Mouse (Mus musculus) embryo, embryonic 11 days (tissue): ENCODE results near the gene Clstn1.

ENCODE experiments used
- DNase-seq: peaks from one replicate; pipeline ENCODE4 v3.0.0-alpha.2; 2015

The Clstn1 gene

DNA sequence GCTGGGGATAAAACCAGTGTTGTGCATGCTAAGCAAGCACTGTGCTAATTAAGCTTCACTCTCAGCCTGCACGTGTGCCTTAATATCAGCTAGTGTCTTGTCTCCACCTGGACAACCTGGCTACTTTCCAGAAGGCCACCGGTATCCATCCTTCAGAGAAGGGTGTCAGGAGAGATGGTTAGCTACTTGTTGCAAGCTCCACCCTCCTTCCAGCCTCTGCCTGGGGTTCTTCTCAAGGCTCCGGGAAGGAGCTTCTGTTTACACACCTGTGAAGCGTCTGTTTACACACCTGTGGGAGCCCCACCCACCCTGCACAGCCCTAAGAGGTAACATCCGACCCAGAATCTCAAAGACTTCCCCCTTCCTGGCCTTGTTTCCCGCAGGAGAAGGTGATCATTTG is 17.6 kb upstream of the Clstn1 start:
- no peak for DNase-seq

DNA sequence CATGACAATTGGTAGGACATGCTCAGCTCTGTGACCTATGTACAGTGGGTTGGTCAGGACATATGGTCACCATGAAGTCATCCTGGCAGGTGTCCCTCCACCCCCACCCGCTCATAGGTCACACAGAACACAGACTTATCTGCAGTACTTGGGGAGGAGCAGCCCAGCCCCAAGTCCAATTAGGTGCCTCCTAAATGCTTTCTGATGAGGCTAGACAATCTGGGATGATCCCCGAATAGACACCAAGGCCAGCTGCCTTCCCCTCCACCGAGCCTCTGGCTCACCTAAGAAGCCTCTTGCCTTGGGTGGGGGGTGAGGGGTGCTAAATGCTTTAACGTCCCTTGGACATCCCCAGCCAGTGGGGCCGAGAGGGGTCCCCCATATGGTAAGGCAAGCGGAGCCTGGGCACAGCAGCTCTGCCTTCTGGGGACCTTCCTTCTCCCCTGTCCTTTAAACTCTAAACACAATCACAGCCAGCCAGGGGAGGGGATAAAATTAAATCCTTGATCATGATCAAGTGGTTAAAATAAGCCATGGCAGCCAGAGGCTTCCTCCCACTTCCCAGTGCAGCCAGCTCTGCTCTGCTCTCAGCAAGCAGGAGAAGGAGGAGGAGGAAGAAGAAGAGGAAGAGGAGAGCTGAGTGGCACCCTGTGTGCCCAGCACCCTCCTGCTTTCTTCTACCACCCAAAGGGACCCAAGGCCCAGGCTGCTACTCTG is 16.3 kb upstream of the Clstn1 start:
- DNase-seq = no peak

DNA sequence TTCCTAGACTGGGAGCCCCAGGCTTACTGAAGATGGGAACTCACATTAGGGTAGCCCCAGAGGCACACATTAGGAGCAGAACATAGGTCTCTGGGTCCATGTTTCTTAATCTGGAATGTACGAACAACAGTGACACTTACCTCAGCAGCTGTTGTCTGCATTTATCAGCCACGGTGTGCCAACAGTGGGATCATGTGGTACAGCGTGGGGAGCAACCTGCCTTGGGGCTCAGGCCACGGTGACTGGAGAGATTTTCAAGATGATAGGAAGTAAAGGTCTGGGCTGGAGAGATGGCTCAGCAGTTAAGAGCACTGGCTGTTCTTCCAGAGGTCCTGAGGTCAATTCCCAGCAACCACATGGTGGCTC is 15.8 kb upstream of the Clstn1 start:
- no peak for DNase-seq

DNA sequence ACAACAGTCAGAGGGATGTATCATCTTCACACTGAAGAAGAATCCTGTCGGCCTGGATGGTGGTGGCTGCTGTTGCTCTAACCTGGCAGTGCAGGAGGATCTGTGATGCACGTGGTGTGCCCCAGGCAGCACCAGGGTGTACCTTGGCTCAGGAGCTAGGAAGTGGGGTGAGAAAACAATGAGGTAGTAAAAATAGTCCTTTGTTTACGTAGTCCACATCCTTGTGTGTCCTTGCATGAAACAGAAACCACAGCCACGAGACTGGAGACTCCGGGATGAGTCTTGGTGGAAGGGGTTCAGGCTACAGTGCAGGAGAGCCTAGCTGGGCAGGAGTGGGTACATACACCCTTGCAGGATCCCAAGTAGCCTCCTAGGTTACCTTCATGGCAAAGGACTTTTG is 15.1 kb upstream of the Clstn1 start:
- no peak for DNase-seq

DNA sequence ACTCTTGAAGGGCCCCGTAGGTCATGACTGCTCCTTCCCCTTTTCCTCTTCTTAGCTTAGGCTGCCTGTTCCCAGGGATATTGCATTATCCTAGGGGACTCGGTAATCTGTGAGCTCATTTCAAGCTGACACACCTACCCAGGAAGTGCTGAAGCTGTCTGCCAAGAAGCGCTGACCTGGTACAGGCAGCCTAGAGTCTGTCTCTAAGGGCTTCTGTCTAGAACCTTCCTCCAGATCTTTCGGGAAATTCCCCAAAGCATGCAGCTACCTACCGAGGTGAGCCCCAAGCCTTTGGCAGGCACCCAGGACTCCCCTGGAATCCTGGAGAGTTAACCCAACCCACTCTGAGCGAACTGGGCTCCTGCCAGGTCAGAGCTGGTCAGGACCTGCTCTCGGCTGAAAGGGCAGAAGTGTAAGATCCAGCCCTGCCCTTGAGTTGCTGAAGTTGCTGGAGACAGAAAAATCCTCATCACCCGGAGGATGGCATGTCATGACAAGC is 14.6 kb upstream of the Clstn1 start:
- no peak for DNase-seq

DNA sequence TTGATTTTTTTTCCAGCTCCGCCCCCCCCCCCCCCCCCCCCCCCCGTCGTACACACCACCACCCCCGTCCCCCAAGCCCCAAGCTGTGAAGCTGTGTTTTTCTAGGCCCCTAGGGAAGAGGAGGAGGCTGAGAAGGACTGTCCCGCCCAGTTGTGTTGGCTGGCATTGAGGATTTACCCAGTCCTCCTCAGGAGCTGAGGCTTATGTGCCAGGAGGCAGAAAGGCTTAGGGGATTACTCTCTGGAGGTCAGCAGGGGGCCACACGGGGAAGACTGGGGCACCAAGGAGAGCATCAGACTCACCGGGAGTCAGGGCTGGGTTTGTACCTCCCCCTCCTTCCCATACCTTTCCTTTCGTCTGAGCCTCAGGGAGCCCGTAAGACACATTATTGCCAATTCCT is 13.8 kb upstream of the Clstn1 start:
- DNase-seq = no peak

DNA sequence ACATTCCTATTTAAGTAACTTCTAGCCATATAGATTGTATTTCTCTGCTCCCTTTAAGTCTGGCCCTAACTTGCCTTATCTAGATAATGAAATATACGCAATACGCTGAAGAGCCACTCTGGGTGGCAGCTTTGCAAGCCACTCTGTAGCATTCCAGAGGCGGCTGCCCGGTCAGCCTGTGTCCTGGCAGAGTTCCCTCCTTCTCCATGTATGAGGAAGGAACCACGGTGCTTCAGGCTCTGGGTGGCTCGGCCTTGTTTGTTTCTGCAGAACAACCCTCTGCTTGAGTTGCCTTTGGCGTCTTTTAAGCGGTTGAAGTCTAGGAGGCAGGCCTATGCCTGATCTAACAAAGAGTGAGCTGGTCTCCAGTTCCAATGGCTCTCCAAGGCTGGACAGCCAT is 13.4 kb upstream of the Clstn1 start:
- no peak for DNase-seq

DNA sequence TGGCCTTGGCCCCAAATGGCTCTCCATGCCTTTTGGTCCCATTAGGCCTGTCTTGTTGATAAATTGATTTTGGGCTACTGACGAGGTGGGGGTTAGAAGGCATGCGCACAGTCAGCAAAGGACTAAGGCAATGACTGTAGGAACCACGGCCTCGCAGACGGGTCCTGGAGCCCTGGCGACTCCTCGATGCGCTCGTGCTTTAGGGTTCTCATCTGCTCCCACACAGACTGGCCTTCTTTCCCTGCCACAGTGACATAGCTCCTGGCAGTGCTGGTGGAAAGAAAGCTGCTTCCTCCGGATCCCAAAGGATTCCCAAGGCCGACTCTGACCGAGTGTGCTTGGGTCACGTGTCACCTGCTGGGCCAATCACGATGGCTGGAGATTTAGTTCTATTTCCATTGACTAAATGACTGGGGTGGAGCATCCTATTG is 11.9 kb upstream of the Clstn1 start:
- DNase-seq = no peak

DNA sequence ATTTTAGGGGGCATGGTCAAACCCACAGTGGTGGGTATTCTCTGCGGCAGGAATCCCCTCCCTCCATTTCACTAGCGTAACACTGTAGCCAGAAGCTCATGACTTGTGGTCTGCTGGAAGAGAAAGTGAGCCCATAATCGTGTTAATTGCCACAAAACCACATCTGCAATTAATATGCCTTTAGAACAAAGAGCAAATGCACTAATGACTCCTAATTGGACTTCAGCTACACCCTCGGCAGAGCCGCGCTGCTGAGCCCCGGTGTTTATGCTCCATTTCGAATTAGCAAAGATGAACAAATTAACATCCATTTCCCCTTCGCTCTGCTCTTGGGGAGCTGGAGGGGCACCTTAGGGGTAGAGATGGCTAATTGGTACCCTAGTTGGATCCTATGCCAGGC is 10.2 kb upstream of the Clstn1 start:
- no peak for DNase-seq

DNA sequence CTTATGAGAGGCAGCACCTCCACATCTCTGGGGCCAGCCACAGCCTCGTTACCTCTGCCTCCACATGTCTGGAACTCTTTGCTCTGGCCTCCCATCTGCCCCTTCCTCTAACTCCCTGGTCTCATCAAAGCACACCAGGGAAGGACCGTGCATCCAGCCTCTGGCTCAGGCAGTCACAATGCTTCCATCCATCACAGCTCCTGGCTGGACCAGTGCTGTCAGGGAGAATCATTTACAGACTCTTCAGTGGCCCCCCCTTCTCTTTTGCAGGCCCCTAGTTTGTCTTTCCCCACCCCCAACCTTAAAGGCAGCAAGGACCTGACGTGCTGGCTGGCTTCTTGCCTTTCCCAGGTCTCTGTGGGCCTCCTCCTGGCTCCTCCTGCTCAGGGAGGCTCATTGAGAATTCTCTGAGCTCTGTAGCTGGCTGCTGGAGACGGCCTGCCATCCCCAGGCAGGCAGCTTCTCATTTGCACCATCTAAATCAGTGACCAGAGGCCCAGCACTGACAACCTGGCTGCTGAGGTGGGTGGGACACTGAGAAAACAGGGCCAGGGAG is 9.2 kb upstream of the Clstn1 start:
- no peak for DNase-seq

DNA sequence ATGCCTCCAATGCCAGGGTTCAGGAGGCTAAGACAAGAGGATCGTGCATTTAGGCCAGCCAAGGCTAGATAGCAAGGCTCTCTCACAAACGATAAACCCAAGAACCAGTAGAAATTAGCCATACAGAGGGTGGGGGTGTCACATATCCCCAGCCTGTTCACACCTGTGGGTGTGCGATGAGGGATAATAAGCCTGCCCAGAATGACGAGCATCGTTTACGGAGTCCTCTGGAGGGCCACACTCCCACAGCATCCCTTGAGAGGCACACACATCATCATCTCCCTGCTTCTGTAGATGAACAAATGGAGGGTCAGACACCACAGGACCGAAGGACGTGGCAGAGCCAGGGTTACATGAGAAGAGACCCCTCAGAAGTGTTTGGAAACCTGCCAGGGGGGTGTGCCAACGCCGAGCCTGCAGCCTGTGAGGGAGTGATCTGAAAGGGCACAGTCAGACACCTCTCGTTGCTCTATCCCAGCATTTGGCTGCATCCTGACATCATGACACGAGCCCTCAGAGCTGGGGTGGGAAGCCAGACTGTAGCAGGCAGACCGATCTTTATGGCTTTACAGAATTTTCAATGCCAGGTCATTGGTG is 8.1 kb upstream of the Clstn1 start:
- DNase-seq = no peak

DNA sequence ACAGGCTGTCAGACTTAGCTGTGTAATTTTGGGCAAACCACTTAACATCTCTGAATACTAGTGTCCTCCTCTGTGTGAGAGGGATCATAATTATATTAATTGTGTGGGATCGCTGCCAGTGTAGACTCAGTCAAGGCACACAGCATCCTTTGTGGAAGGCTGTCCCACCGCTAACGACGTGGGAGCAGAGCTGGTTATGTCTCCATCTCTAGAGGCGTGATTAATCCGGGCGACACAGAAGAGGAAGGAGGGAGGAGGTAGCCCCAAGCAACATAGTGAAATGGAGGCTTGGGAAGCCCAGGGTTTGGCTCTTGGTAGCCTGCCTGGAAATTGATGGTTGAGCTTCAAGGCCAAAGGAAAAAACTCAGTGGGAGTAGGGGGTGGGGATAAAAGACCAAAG is 7.4 kb upstream of the Clstn1 start:
- DNase-seq = no peak

DNA sequence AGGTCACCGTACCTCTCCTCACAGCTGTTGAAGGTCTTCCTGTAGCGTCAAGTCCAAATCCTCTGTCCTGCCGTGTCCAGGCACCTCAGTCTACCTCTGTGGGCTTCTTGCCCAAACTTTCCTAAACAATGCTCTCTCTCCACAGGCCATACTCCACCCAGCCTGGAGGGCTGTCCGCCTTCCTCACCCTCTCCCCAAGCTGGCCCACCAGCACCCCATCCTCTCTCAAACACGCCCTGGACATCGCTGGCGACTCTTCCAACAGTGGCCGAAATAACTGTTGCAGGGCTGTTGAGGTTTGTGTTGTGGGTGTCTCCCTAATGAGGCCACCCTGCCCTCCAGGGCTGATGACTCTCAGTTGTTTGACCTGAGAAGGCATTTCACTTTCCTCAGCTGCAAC is 1.0 kb upstream of the Clstn1 start:
- no peak for DNase-seq

DNA sequence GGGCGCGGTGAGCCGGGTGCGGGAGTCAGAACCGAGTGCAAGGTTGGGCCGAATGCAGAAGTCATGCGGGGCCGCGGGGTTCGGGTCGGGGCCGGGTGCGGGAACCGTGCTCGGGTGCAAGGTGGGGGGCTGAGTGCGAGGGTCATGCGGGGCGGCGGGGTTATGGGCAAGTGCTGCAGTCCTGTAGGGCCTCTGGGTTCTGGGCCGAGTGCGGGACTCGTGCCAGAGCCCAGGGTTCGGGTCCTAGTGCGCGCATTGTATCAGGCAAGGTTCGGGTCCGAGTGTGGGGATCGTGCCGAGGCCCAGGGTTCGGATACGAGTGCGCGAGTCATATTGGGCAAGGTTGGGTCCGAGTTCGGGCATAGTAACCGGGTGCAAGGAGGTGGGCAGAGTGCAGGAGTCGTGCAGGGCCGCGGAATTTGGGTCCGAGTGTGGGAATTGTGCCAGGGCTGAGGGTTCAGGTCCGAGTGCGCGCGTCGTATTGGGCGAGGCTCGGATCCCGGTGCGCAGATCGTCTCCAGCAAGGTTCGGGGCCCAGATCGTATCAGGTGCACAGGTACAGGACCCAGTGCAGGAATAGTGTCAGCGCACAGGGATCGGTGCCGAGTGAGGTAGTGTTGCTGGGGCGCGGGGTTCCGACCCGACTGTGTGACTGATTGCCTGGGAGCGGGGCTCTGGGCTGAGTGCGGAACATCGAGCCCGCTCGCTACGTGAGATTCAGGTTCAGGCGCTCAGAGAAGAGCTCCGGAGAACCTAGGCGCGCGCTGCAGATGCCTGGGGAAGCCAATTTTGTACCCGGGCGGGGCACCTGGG is 721 bp downstream of the Clstn1 start:
- peak; percentile 54 for DNase-seq

DNA sequence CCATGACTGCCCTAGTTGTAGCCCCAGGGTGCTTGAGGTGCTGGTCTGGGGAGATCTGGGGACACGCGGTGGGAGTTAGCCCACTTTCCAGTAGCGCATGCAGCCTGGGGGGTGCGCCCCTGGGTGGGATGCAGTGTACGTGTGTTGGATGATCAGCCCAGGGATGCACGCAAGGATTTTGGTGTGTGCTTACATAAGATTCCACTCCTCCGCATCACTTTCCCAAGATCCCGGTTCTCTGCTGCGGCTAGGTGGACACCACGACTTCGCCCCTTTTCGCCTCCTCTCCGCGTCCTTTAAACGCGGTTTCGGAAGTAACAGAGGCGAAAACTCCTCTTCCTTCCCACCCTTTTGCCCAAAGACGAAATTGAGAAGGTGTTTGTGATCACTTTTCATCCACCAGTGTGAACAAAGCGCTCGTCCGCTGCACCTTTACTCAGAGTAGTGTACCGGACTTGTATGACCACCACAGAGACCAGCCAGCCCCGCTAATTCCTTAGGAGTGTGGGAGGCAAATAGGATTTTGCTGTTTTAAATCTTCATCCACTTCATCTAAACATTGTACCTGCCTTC is 1.4 kb downstream of the Clstn1 start:
- peak; percentile 42 for DNase-seq

DNA sequence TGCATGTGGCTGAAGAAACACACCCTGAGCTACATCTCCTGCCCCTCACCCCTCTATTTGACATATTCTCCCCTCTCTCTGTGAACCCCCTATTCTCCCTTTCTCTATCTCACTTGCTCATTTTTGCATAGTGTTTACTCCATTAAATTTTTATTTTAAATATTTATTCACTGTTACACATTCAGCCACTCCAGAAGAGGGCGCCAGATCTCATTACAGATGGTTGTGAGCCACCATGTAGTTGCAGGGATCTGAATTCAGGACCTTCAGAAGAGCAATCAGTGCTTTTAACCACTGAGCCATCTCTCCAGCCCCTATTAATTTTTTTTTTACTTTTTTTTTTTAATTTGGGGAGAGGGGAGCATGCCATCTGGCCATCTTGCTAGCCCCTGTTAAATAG is 3.9 kb downstream of the Clstn1 start:
- DNase-seq = no peak

DNA sequence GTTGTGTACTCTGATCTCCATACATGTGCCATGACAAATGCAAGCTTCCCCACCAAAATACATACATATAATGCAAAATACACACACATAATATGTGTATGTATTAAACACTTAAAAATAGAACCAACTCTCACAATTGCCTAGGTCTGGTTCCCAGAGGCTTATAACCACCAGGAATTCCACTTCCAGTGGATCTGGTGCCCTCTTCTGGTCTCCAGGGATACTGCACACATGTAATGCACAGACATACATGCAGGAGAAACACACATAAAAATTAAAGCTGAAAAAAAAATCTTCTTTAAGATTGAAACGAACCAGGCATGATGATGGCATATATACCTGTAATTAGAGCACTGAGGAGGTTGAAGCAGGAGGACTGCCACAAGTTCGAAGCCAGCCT is 5.2 kb downstream of the Clstn1 start:
- DNase-seq = no peak

DNA sequence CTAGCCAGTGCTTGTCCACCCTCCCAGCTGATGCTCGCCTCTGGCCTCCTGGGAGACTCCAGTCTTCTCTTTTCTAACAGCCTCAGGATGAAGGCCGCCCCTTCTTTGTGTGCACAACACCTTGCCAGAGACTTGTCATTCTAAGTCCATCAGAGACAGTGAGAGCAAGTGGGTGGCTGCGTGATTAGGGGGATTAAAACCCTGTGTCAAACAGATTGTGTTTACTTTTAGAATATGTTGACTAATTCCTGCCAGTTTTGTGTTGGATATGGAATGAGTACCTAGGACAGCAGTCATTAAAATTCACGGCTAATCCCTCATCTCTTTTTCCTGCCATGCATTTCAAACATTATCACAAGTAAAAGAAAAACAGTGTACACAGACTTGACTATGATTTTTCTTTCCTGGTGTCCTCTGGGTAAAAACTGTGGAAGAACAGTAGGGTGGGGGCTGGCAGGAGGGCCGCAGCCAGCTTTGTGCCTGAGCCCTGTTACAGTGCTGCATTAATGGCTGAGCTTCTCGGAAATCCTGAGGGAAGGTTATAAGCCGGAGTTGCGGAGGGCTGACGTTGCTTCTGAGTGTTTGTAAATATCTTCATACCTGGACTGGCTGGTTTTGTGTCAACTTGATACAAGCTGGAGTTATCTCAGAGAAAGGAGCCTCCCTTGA is 8.8 kb downstream of the Clstn1 start:
- DNase-seq = no peak

DNA sequence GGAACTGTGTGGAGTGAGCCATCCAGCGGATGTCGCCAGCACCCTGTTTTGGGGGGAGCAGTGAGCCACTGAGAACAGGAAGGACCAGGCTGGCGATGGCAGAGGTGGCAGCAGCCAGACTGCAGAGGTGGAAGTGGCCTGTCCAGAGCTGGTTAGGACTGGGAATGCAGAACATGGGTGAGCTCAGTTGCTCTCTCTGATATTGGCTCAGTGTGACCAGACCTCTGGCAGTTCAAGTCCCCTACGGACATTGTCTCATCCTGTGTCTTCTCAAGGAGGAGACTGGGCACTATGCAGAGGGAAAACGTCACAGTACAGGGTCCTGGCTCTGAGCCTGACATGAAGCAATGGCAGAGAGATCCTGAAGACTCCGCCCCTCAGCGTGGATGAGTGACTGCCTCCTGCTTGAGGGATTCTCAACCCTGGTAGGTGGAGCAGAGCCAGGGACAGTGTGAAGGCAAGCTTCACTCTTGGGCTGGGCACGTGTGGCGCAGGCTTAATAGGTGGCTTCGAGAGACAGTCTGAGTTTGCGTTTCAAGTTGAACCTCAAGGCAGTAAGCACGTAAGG is 11.5 kb downstream of the Clstn1 start:
- no peak for DNase-seq

DNA sequence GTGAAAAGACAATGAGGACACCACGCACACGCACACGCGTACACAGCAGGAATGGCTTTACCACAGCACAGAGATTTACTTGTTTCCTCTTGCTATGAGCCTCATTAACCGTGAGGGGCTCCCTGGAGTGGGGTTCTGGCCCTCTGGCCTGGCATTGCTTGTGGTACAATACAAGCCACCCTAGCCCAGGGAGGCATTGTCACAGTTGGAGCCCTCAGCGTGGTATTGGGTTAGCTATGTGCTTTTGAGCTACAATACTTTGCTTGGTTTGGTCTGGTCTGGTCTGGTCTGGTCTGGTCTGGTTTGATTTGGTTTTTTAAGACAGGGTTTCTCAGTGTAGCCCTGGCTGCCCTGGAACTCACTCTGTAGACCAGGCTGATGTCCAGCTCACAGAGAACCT is 13.3 kb downstream of the Clstn1 start:
- no peak for DNase-seq

DNA sequence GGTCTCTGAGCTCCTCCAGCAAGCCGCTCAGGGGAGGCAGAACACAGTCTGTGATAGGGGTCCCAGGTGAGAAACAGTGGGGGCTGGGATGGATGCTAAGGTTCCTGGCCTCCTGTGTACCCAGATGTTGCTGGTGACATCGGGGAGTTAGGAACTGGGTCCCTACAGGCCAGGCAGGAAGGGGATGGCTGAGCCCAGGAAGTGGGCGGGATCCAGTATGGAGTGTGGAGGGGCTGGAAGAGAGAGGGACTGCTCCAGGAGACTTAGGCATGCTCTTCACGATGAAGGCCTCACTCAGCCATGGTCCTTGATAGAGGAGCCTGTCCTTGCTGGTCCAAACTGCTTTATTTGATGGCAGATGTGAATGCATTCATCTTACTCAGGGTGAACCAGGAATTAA is 13.9 kb downstream of the Clstn1 start:
- DNase-seq = no peak

DNA sequence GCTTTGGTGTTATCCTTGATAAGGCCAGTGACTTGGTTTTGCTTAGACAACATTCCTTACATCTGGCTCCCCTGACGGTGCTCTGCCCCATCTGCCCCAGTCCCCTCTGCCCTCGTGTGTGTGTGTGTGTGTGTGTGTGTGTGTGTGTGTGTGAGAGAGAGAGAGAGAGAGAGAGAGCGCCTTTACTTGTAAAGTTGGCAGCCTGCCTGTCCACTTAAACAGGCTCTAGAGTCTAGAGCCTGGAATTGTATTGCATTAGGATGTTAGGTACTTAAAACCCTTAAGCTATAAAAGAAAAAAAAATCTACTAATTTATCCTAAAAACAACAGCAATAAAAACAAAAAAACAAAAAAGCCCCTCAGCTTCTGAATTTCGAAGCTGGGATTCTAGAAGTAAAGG is 15.2 kb downstream of the Clstn1 start:
- no peak for DNase-seq

DNA sequence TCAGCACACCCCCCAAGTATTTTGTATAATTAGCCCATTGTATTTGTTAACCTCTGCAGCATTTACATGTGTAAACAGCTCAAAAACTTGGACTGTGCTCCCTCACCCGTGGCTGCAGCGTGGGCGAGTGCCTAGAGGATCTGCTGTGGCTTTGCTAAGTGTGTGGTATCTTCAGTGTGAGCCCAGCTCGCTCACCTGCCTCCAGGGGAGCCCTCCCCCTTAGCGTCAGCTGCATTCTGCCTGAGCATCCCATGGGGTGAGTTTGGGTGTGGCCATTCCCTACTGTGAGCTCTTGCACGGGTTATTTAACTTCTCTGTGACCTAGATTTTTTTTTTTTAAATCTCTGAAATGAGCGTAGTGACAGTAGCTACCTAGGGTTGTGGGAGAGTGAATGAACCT is 16.0 kb downstream of the Clstn1 start:
- DNase-seq = no peak
